Mouse (Mus musculus): ENCODE data around the gene Rapgef2.

DNA sequence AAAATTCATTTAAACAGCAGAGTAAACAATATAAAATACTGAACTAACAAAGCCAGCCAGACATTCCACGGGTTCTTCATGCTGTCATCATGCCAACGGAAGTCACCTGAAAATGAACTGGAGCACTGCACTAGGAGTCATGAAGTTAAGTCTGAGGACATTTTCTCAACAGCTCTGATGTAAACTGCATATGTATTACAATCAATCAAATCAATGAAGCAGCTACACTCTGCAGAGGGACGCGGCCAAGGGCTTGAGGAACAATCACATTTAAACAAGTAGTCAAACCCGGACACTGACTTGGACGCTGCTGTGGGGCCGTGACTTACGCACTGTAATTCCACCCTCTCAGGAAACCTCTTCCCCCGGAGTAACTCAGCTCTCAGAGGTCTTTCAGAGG is 82.1 kb downstream of the Rapgef2 start:
- no peak for TF ChIP-seq CTCF (IDR thresholded peaks at IDR 0.05; ENCODE audit: low read depth)
- no peak for TF ChIP-seq EP300 (optimal IDR thresholded peaks at IDR 0.05)

Measured in stomach, postnatal 0 days (tissue).